Mouse (Mus musculus): ENCODE results near the gene H2-DMb2.

DNA sequence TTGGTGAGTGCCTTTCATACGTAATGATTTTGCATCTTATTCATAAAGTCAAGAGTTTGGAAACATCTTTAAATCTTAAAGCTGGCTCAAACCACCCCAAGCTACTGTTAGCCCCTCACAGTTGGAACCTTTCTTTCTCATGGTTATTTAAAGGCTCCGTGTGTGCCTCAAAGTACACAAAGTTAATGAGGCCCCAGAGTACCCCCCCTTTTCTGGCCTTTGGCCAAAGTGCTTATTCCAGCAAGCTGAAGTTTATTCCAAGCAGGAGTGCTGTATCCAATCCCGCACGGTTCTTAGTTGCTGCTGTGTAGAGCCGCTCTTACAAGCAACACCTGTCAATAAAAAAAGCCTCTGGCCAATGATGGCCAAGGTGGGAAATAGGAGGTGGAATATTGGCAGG lies 43.6 kb upstream of the H2-DMb2 start:
- TF ChIP-seq NRF1 (IDR thresholded peaks at IDR 0.05; ENCODE audit: insufficient read depth, low read depth, low read length, poor library complexity, severe bottlenecking) (no peak), POLR2A (IDR thresholded peaks at IDR 0.05; ENCODE audit: control insufficient read depth in 1 of 2, insufficient read depth in 1 of 2, low read depth in 1 of 2, low read length in 2 of 2, poor library complexity in 1 of 2) (no peak), USF1 (IDR thresholded peaks at IDR 0.05; ENCODE audit: low read depth, low read length) (no peak), CTCF (IDR thresholded peaks at IDR 0.05 in 2 of 3, conservative IDR thresholded peaks at IDR 0.05 in 1 of 3; ENCODE audit: control insufficient read depth in 1 of 3, insufficient read depth in 1 of 3, low read depth in 2 of 3, low read length in 3 of 3, poor library complexity in 1 of 3, severe bottlenecking in 1 of 3) (no peak), ELF1 (IDR thresholded peaks at IDR 0.05; ENCODE audit: low read depth, low read length) (no peak)
